Mouse (Mus musculus) adrenal gland, adult 18-20 months (tissue): ENCODE measurements around the gene Glis2. TPM values are rescaled to one million over a fixed set of nuclear protein-coding genes. Genes with fewer than 3 reads are reported as not detected.
A peak's percentile ranks its signal among the peaks of the same experiment; 100 is the strongest.

Experiments
- DNase-seq, 2 experiments: peaks; one replicate each; pipeline ENCODE4 v3.0.0; 2021 to 2022; ENCODE audit warnings: low spot score in 2 of 2
- long read RNA-seq, 2 experiments: library from polyadenylated mRNA; stranded (forward); transcript quantifications; one replicate each; pipeline ENCODE4 v2.0.0; 2021
- total RNA-seq, 2 experiments: library from RNA; stranded (reverse); gene quantifications; 1 replicate in 1 of 2; 2 replicates in 1 of 2; pipeline ENCODE4 v1.2.3; 2021

Gene Glis2
- 10 to 100 TPM; 11.3 to 11.5 TPM for total RNA-seq
- long read RNA-seq, experiment 1, partial matches to known transcripts, result 0 of 3 reads
- long read RNA-seq, experiment 1, other reads (novel, unspliced or antisense), result 3 of 3 reads
- long read RNA-seq, experiment 2, partial matches to known transcripts, result 1 of 4 reads
- long read RNA-seq, experiment 2, other reads (novel, unspliced or antisense), result 3 of 4 reads

DNA sequence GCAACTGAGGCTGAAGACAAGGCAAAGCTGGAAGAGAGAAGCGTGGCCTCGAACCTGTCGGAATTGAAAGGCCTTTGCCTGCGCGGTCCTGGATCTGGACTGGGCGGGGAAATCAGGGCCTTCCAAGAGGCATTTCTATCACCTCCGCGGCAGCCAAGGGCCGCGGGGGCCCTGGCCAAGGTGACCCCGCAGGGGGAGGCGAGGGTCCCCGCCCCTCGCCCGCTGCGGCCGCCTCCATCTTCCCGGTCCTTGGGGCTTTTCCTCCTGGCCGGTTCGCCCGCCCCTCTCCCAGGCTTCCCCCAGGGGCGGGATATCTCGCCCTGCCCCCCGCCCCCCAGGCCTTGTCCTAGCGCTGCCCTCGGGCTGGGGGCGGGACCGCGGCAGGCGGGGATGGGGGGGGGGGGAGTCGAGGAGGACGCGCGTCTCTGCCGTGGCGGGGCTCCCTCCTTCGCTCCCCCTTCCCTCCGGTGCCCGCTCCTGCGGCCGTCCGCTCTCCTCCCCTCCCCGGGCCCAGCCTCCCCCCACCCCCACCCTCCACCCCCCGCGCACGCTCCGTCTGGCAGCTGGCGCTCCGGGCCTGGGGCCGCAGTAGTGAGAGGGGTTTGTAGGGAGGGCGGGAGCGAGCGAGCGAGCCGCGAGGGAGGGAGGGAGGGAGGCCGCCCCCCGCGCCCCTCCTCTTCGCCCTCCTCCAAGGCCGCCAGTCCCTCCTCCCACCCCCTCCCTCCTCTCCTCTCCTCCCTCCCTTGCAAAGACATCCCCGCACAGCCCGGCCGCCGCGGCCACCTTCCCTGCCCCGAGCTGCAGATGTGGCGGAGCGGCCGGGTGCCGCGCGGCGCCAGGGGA, at the start of gene Glis2:
Gene Glis2, plus strand, starts transcription at position 743 of the 843 bp plus-strand sequence.
- DNase-seq, result peak; percentile 64 to 73

DNA sequence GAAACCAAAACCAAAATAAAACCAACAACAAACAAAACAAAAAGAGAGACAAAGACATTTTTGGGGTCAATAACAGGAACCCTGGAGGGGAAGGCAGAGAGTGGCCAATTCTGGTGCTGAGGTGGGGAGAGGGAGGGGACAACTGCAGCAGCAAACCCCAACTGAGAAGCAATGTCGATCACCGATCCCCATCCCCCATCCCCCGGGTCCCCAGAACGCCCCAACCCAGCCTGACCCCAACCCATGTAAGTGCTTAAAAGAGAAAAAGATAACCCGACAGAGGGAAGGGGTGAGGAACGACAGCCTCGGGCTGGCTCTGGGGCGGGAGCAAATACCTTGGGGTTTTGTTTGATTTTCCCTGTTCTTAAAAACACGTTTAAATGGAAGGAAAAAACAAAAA, 49.7 kb upstream of the Glis2 start:
- DNase-seq, result no peak

DNA sequence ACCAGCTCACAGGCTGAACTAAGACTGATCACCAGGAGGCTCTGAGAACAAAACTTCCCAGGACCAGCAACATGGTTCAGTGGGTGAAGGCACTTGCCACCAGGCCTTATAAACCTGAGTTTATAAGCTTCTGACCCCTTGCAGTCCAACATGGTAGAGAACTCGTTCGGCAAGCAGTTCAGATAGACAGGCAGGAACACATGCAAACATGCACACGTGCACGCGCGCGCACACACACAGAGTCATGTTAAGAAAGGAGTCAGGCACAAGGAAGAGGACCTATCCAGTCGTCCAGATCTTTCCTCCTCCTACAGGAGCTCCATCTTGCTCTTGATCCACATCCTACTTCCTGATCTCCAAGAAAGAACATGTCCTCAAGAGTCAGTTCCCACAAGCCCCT, 47.7 kb upstream of the Glis2 start:
- DNase-seq, result no peak

DNA sequence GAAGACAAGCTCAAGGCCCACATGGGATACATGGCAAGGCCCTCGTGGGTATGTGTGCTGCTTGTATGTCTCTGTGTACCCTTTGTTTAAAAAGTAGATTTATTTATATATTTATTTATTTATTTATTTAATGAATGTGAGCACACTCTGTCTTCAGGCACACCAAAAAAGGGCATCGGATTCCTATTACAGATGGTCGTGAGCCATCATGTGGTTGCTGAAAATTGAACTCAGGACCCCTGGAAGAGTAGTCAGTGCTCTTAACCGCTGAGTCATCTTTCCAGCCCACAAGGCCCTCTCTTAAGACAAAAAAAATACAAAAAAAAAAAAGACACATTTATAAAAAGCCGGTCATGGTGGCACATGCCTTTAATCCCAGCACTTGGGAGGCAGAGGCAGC, 46.9 kb upstream of the Glis2 start:
- DNase-seq, result no peak

DNA sequence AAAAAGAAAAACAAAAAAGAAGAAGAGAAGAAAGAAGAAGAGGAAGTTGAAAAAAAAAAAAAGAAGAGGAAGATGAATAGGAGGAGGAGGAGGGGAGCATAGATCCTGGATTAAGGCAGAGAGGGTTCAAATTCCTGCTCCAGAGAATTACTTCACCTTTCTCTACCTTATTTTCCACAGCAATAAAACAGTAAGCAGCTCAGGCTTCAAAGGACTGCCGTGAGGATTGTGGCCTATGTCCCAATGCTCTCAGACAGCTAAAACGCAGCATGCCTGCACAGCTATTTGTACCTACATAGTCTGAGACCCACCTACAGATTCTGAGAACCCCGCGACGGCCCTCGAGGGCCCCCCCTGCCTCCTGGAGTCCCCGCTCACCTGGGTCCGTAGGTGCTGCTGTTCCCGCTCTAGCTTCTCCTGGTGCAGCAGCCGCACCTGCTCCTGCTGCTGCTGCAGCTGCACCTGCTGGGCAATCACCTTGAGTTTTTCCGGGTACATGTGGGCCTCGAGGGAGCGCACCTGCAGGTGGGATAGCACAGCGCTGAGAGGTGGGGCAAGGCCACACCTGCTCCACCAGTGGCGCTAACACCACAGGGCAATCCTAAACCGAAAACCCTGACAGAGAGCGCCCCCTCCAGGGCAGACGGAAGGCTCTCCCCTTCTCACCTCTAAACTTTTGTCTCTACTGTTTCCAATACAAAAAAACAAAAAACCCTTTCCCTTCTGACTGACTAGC, 45.4 kb upstream of the Glis2 start:
- no peak for DNase-seq

DNA sequence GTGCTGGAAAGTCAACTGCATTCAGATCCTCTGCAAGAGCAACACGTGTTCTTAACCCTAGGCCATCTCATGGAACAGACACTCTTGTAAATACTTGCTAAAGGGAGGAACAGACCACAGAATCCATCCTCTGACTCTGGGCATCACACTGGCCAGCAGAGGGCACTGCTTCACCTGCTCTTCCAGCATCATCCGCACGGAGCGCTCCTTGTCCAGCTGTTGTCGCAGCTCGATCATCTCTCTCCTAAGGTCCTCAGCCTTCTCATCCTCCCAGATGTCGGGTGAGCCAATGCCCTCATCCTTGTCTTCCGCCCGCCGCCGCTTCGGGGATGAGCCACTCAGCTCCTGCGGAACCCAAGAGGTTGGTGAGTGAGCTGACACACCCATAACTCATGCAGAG, 43.5 kb upstream of the Glis2 start:
- peak; percentile 64 to 69 for DNase-seq

DNA sequence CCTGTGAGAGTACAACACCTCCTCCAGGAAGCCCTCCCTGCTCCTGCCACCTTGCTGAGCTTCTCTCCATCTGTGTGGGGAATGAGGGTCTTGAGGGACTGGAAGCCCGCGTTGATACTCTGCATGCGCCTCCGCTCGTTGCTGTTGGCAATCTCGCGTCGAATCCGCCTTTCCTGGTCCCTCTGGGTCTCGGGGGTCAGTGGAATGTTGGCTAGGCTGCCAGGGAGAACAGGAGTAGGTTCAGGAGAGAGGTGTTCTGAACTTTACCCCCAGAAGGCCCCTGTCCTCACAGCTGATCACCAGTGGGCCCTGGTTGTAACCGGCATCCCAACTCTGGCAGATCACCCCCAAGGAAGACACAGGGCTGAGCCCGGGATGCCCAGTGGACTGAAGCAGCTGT, 42.6 kb upstream of the Glis2 start:
- DNase-seq, result no peak

DNA sequence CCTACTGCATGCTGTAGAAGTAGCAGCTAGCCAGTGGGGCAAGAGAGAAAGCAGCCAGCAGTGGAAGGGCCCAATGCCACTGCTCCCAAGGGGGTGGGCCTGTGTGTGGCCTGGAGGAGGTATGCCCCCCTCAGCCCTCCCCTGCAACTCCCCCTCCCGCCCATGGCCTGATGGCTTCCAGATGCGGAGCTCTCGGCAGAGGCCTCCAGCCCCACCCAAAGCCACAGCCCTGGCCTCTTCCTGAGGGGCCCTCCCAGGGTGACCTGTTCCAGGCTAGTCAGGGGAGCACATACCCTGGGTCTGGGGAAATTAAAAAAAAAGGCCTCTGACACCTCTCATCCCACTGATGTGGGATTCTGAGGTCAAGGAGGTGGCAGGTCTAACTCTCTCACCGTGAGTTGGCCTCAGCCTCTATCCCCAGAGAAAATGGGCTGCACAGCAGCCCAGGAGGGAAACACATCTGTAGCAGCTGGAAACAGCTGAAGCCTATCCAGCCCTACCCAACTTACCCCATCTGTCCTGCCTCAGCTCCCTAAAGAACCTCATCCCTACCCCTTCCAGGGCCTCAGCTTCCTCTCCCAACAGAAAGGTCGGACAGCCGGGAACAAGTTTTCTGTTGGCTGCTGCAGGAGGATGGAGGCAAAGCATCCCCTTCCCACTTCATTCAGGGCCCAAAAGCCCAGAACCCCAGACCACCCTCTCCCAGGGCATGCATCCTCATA, 41.5 kb upstream of the Glis2 start:
- no peak for DNase-seq

DNA sequence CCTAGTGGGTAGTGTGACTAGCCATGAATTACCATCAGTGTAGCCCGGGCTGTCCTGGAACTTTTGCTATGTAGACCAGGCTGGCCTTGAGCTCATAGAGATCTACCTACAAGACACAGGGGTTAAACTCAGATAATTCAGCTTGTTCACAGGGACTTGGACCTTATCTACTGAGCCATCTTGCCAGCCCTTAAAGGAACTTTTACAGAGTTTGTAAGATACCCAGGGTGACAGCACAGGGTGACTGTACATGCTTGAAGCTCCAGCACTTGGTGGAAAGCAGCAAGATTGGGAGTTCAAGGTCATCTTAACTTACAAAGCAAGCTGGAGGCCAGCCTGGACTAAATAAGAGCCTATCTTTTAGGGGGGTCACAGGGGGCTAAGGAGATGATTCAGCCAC, 39.0 kb upstream of the Glis2 start:
- DNase-seq, result no peak

DNA sequence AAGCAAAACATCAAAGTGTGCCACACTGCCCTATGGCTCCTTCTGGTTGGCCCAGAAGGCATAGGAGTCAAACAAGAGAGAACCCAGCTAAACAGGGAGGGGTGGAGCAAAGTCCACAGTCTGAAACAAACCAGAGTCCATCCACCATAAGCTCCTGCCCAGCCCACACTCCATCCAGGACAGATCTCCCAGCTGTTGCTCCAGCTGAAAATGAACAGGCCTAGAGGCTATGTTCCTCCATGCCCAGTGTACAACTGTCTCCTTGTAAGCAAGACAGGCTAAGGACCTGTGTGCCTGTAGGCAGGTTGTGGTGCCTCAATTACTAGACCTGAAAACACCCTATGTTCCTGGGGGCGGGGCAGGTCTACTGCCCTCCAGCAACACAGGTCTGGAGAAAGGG, 37.4 kb upstream of the Glis2 start:
- no peak for DNase-seq

DNA sequence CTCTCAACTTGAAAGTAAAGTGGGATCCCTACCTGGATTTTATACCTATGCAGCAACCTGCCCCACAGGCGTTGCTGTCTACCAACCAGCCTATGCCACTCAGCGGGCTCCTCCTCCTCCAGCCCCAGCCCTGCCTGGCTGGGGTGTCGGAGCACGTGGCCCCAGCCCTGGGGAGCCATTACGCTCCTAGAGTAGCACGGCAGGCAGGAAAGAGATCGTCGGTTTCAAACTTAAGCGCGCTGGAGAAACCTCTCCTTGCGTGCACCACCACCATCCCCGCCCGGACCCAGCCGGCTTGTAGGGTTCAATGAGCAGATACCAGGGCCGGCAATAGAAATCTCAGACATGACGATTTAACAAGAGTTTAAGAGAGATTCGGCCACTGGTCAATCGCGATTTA, 36.6 kb upstream of the Glis2 start:
- DNase-seq, result peak; percentile 55 to 58

DNA sequence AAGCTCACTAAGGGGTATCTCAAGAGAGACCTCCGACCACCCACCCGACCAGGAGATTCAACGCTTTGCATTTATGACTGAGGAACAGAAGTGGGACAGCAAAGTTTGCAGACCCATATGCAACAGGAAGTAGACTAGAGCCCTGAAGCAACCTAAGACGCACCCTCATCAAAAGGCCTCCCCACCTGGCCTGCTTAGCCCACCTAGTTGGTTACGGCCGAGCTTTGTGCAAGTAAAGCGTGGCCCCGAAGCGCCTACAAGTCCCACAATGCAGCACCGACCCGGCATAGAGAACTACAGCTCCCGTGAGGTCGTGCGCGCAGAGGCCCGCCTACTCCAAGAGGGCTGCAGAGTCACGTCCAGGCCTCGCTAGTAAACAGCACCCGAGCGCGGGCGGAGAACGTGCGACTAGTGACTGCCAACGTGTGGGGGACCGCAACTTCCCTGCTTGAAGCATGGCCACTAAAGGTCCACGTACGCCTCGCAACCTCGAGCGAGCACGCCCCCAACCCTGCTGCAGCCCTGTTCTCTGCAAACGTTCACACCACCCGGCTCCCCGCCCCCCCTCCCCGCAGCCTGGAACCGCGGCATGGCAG, 36.0 kb upstream of the Glis2 start:
- DNase-seq, result peak; percentile 85 to 87

DNA sequence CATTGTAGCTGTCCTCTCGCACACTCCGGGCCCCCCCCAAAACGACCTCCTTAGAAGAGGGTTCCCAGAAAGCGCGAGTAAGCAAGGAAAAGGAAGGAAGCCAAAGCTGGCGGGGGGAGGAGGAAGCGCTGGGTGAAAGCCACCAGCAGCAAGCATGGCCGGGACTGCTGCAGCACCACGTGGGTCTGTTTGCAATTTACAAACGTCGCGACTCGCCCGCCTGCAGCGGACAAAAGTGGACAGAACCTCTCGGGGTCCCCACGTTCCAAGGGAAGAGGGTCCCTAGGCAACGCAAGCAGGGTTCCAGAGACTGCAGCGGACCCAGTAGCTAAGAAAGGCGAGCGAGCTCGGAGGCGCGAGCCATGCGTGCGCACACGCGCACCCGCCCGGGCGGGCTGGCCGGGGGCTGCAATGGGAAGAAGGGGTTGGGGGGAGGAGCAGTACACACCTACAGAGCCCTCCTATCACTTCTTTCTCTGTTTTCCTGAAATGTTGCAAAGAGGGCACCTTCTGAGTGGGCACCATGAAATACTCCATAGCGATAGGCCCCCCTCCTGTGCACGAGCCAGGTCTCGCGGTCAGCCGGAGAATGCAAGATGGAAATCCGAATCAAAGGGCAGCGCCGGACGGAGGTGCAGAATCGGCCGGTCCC, 35.4 kb upstream of the Glis2 start:
- DNase-seq, result peak; percentile 59 to 64

DNA sequence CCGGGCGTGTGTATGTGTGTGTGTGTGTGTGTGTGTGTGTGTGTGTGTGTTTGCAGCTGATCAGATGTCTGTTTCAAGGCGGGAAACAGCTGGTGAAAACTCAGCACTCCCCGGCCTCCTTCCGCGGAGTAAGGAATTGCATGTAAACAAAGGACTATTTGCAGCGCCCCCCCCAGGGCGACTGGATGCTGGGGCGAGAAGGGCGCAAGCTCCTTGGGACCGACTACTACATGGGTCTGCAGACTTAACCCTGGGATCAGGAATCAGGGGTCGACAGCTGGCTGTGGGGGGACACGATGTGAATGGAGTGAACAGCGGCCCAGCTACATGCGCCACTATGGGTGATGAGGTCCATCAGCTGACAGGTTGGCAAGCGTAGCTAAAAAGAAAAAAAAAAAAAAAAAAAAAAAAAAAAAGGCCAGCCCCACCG, 34.8 kb upstream of the Glis2 start, which contains the start of gene Tfap4:
Gene Tfap4, minus strand, starts transcription at position 140 of the 430 bp plus-strand sequence.
- DNase-seq, result peak; percentile 70

DNA sequence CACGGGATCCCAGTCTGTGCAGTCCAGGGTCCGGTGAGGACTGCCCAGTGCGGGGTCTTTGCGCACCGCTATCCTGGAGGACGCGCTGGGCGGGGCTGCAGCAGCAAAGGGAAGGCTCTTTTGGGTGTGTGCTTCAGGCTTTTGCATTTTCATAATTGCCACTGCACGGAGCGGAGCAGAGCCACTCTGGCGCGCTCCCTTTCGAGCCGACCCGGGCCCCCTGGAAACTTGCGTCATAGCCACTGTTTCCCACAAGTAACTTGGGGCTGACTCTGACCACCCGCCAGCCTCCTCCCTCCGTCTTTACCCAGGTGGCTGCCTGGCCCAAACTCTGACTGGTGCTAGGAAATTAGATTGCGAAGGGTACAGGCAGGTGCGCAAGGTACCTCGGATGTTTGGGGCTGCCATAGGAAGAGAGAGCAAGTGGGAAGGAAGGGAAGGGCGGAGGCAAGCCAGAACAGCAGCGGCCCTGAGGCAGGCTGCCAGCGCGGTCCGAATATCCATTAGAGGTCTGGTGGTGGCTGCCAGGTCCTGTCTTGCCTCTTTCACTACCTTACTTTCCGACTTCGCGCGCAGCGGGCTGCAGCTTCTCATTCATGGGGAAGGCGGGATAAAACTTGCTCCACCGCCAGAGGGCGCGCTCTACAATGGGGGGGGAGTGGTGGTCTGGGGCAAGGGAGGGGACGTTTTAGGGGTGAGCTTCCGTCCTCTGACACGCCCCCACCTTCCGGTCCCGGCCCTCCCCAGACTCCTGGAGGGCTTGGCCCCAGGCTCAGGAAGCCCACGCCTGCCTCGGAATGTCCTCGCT, 34.2 kb upstream of the Glis2 start:
- DNase-seq, result peak; percentile 62 to 73

DNA sequence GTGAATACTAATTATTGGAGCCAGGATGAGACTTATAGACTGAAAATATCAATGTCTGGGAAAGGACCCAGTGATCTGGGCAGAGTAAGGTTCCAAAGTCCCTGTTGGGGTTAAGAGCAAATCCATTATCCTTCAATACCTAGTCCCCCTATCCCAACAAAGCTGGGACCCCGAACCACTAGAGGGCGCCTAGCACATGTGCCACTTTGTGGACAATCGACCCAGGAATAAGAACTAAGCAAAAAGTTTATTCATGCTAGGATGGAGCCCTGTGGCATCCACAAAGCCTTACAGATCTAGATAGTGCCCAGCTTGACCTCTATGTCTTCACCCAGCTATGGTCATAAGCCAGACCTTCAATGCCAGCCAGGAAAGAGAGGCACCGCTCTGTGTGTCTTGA, 26.6 kb upstream of the Glis2 start:
- peak; percentile 82 to 88 for DNase-seq

DNA sequence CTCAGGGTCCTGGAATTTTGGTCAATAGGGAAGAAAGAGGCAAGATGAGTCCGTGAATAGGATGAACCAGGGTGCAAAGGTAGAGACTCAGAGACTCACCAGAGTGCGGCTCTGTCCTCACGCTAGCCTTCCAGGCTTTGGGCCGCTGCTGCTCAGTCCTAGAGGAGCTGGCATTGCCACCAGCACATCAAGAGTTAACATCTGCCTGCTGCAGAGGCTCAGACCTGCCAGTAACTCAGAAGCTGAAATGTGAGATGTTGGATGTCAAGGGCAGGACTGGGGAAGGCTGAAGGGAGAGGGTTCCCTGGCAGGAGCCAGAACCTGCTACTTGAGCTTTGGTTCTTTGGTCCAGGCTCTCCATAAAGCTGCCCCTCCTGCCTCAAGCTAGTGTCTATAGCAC, 23.8 kb upstream of the Glis2 start:
- DNase-seq, result no peak

DNA sequence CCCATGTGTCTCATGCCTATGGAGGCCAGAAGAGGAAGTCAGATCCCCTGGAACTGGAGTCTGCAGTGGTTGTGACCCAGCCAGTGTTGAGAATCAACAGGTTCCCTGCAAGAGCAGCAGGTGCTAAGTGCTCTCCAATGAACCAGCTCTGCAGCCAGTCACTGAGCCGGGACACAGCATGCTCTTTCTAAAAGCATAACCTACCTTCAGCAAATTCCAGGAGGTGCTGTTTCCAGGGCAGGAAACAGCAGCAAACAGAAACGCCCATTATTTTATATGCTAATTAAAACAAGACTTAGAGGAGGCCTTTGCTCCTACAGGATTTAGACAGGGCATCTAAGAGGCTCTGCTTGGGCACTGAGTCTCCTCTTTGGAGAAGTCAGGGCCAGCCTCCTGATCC, 18.5 kb upstream of the Glis2 start:
- no peak for DNase-seq

DNA sequence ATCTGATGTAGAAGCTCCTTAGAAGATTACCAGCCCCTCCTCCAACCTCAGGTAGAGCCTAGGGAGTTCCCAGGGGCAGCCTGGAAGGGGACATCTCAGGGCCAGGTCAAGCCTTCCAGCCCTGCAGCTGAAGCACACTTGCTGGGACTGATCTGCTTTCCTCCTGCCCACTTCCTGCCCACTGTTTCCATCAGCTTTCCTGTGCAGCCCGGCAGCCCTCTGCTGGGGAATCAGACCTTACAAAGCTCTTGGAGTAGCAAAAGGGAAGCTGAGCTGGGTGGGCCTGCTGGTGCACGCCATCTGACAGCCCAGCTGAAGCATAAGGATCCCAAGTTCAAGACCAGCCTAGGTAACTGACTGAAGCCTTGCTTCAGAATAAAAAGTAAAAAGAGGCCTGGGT, 17.6 kb upstream of the Glis2 start:
- no peak for DNase-seq

DNA sequence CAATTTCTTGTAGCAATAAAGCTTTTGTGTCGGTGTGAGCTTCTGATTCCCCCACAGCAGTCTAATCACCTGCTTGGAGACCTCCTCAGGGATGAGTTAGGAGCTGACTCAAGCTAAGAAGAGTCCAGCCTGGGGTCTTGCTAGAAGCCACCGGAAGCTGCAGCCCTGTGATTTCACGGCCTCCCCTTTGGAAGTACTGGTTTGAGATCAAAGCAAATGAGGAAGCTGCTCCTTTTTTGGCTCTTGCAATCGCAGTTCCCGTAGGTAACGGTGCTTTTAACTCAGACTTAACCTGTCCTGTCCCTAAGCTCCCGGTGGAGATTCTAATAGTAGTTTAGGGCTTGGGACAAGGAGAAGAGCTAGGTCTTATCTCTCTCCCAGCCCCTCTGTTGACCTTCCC, 15.9 kb upstream of the Glis2 start:
- DNase-seq, result no peak
